Mouse (Mus musculus) kidney, adult 2 months (tissue): ENCODE results near the gene Mocs2.

Experiments
- CTCF ChIP-seq: fragments of 200-500 bp; conservative IDR thresholded peaks from 2 replicates; pipeline ENCODE4 v1.5.1; 2011; ENCODE audit warnings: low read depth, mild to moderate bottlenecking, control low read depth, low read length, moderate library complexity, mixed read lengths; ENCODE audit not compliant: insufficient read depth, insufficient read length
- POLR2A ChIP-seq: fragments of 200-500 bp; IDR thresholded peaks from one replicate; pipeline ENCODE4 v1.6.1; 2011; ENCODE audit warnings: low read depth, low read length, control low read depth

DNA sequence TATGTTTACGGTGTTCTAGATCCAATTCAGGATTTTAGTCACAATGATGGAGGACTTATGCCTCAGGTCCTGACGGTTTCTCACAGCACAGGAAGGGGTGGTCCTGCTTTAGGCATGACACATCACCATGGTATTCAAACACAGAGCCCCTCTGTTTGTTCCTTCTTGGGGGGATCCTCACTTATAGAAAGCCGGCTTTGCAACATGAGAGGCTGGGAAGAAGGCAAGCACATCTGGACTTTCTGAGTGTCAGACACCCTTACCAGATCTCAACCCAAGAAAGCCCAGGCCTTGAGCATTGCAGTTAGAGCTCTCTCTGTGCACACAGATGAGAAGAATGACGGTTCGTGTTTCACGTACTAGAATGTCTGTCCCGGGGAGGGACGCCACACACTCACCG is 21.1 kb downstream of the Mocs2 start:
- TF ChIP-seq POLR2A, result no peak
- no peak for TF ChIP-seq CTCF
